Mouse (Mus musculus): ENCODE measurements around the gene Fcrl6.

DNA sequence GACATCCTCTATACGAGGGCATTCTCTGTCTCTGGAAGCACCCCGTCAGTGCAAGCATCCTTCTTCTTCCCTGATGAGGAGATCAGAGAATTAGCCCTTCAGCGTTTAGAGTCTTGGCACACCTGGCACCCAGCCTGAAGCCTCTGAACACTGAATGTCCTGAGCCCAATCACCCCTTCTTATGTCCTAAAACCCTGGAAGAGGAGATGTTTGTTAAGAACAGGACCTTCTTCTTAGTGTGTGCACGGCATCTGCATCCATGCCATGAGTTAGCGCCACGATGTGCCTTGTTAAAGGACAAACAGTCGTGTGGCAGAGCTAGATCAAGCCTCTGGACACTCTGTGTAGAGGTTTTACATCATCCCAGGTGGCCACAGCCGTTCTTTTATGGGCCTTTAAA, 19.9 kb downstream of the Fcrl6 start:
- TF ChIP-seq CTCF (IDR thresholded peaks at IDR 0.05; ENCODE audit: extremely low read depth, insufficient read depth, low read length) (no peak), POLR2A (IDR thresholded peaks at IDR 0.05; ENCODE audit: extremely low read depth, insufficient read depth, low read length) (no peak)
